Mouse (Mus musculus) urinary bladder, adult 2 months (tissue): ENCODE results near the gene Ntn3. TPM values are rescaled to one million over a fixed set of nuclear protein-coding genes. Genes with fewer than 3 reads are reported as not detected.
A peak's percentile ranks its signal among the peaks of the same experiment; 100 is the strongest.

Experiments used
- DNase-seq: peaks from one replicate; pipeline ENCODE4 v3.0.0; 2022; ENCODE audit warnings: low spot score
- polyA plus RNA-seq: library from polyadenylated mRNA; depleted of rRNA; stranded (reverse); fragments of >200 nt; gene quantifications from 2 replicates; pipeline ENCODE4 v1.2.3, GENCODE M21; 2012; rRNA removed

Gene Ntn3
- polyA plus RNA-seq = 0.88 and 1.0 TPM in 2 replicates

DNA sequence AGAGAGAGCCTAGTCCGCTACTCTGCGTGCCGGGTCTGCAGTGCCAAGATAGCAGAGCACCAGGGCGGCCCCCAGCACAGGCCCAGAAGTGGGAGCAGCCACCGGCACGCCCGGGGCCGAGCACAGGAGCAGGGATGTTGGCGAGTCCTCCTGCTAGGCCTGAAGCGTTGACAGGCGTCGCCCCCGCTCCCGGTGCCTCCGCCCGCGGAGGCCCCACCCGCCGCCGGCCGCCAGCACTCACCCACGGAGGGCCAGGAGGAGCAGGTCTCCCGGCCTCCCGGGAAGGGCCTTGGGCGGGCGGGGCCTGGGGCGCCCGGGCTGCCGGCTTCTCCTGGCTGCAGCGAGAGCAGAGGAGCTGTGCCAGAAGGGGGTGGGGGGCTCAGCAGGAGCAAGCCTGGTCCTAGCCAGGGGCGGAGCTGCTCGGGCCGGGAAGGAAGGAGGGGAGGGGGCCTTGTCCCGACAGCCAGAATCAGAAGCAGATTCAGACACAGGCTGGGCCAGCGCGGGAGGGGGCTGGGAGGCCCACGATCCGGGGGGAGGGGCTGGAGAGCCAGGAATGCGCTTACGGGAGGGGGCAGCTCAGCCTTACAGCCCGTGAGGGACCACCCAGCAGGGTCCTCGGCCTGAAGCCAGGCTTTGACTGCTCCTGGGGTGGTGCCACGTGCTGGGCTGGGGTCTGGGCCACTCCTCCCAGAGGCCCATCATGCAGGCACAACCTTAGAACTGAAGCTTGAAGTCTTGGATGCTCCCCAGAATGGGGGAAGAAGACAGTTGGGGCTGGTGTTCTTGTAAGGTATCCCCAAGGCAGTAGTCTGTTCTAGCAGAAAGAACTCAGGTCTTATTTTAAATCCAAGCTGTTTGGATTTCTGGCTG lies at the start of gene Ntn3:
Ntn3 (minus strand) TSS at position 489 of the 873 bp plus-strand sequence.
- DNase-seq = peak; percentile 43

DNA sequence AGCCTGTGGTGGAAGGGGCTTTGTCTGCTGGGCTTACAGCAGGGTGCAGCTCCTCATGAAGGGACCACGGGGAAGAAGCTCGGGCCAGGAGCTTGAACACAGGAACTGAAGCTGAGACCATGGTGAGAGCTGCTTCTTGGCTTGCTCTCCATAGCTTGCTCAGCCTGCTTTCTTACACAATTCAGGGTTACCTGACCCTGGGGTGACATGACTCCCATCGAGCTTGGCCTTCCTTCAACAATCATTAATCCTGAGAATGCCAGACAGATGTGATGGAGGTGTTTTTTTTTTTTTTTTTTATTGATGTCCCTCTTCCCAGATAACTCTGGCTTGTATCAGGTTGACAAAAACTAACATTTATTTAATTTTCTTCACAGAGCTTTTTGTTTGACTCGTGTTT lies 49.6 kb upstream of the Ntn3 start:
- no peak for DNase-seq

DNA sequence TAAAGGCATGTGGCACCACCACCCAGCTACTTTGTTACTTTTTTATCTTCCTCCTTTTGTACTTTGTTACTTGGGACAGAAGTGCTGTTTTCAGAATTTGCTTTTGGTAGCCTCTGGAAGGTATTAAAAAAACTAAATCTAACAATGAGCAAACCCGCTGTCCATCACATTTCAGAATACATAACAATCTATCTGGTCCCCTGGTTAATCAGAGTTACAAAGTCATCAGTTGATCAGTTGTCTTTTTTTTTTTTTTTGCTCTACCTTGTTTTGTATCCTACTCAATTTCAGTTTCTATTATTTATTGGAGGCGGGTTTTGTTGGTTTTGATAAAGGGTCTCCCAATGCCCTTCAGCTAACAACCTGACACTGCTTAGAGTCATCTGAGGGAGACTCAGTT lies 43.0 kb upstream of the Ntn3 start:
- no peak for DNase-seq

DNA sequence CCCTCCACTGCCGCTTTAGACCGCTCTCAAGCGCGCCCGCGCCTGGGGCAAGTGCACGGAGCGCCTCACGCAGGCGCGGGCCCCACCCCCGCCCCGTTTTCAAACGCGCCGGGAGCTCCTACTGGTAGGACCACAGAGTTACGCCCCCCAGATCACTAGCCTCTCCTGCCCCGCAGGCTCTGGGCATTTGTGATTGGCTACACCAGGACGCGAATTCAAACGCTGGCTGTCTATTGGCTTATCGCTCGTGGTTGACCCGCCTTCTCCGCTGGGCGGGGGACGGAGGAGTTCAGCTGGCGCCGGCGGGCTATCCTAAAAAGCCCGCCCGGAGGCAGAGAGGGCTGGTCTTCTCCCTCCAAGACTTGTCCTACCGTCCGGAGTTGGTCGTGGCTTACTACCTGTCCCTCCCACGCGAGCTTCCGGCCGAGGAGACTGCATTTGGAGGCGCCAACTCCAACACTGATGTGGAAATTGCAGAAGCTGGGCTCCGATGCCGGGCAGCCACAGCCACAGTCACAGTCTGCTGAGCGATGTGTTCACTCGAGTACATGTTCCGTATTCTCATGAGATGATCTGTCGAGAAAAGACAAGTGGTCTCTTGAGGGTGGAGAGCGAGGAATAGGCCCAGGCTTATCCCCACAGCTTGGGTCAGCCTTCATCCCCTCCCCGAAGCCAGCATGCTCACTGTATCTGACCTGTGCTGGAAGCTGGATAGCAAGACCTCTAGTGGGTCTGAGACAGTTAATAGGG lies 42.2 kb upstream of the Ntn3 start, which contains the start of gene Ccnf:
Ccnf (minus strand) TSS at position 165 of the 750 bp plus-strand sequence.
- DNase-seq = peak; percentile 84

DNA sequence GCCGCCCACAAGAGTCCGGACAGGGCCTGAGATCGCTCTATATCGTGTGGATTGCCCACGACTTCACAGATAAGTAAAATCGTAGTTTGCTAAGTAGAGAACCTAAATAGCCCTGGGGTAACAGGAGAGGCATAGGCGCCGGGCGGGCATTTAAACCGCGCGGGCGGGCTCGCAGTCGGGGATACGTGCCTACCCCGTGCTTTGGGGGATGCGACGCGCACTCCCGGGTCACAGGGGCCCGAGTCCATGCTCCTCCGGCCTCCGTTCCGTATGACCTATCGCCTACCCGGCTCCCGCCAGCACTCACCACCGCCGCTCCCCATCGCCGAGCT lies 41.6 kb upstream of the Ntn3 start:
- no peak for DNase-seq

DNA sequence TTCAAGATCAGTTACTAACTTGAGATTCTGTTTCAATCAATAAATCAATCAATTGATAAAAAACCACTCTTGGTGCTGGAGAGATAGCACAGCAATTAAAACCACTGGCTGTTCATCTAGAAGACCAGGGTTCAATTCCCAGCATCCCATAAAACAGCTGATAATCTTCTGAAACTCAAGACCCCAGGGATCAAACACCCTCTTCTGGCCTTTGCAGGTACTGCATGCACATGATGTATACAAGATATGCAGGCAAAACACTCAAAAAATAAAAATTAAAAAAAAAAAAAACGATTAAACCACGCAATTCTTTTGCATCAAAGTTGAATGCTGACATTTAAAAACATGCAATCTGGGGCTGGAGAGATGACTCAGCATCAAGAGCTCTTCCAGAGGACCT lies 39.3 kb upstream of the Ntn3 start:
- DNase-seq = no peak

DNA sequence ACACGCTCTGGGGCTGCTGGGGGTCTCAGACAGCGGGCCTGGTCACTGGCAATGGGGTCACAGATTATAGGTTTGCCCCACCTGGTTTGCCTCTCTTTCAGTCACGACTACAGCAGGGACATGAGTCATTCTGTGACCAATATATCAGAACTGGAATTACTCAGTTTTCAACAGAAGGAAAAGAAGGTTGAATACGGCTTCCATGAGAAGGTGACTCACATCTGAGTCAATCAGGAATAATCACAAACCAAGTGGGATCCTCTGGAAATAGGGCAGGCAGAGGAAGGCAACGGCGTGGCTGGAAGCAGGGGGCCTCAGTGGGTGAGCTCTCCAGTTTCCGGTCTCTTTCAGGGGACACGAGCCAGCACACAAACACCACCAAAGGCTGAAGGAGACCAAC lies 34.7 kb upstream of the Ntn3 start:
- no peak for DNase-seq

DNA sequence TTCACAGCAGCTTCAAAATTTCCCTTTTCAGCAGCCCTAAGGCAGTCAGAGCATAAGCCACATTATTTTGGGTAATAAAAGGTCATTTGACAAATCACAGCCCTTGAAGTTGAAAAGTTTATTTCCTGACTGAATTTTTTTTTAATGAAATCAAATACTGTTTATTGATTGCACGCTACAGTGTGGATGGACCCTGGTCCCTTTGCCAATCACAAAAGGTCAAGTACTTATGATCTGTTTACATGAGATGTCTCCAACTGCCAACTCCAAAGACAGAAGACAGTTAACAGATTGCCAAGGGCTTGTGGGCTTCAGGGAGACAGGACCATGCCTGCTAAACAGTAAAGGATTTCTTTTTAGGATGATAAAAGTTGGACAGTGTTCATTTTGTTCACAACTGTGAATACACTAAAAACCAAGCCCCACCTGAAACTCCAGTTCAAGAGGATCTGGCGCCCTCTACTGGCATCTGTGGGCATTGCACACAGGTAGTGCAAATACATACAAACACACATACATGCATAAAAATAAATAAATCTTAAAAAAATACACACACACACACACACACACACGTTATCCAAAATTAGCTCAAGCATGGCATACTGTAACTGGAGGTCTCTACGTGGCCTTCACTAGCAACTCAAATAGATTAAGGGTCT lies 34.1 kb upstream of the Ntn3 start:
- DNase-seq = no peak

DNA sequence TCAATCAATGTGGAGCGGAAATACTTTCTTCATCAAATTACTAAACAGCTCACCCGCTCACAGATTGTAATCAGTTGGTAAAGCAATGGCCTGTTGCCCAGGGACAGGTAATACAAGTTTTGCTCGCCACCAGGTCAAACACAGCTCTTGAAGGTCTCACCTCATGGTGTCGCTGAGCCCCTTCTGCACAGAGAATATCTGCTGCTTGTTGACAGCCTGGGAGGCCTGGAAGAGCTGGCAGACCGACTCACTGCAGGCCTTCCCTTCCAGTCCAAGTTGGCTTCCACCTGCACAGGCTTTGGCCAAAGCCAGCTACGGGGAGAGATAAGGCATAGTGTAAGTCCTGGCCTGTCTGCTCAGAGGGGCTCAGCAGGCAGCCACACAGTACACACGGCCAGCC lies 27.6 kb upstream of the Ntn3 start:
- no peak for DNase-seq

DNA sequence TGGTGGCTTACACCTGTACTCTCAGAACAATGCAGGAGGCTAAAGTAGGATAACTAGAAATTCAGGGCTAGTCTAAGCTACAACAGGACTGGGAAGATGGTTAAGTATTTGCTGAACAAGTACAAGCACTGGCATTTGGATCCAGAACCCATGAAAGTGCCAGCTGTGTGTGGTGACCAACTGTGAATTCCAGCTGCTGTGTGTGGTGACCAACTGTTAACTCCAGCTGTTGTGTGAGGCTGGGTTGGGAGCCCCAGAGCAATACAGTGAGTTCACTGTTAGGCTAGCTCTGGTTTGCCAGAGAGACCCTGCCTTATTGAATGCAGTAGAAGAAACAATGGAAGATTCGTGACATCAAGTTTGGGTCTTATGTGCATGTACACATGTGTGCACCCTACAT lies 27.1 kb upstream of the Ntn3 start:
- no peak for DNase-seq

DNA sequence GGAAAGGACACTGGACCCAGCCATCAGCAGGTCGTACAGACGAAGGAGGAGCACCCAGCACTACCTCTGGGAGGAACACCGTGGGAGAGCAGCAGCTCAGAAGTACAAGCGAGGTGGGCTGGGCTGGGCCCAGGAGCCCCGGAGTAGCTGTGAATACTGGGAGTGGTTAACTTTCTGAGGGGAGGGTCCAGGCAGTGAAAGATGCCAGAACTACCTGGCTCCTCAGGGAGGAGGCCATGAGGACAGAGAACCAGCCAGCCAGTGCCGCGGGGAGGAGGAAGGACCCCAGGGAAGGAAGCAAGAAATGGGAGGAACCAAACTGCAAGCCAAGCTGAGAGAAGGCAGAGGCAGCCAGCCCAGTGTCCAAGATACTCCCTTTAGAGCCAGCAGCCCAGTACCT lies 18.6 kb upstream of the Ntn3 start:
- DNase-seq = no peak

DNA sequence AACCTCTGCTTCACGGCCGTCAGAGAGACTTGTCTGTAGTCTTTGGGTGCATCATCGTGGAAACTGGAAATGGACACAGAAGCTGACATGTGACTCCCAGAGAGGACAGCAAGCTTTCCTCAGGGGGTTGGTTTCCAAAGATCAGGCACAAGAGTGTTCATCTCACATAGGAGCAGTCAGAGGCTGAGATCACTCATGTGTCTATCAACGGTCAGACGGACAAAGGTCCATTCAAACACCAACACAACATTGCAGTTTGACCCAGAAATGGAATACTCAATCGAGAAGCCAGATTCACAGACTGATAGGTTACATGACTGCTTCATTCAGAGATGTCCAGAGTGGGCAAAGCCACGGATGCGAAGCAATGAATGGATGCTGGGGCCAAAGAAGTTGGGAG lies 17.4 kb upstream of the Ntn3 start:
- no peak for DNase-seq

DNA sequence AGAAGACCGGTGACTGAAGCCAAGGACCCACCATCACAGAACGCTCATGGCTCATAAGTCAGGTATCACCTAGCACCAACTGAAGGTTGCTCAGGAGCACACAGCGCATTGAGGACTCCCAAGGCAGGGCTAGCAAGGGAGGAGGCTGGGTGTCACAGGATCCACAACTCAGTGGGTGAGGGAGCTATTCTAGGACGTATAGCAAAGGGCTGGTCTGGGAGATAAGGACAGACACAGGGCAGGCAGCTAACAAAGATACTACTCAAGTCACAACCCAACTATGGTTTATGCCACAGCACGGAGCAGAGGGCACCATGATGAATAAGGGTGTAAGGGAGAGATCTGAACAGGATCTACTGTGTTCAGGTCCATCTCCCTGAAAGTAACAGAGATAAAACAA lies 16.5 kb upstream of the Ntn3 start:
- DNase-seq = no peak

DNA sequence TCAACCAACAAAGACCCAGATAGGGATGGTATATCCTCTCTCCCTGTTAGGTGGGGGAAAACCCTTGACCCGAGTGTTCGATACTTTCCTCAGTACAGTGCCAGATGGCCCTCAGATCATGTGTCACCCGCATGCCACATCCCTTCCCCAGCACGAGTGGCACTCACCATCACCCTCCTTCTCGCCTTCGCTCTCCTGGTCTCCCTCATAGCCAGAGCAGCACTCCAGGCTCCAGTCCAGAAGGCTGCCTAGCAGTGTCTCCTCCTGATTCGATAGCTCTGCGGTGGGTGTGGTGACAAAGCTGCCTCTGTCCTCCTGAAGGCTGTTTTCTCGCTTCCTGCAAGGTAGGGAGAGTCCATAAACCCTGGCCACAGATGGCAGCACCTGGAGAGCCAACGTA lies 15.4 kb upstream of the Ntn3 start:
- DNase-seq = no peak

DNA sequence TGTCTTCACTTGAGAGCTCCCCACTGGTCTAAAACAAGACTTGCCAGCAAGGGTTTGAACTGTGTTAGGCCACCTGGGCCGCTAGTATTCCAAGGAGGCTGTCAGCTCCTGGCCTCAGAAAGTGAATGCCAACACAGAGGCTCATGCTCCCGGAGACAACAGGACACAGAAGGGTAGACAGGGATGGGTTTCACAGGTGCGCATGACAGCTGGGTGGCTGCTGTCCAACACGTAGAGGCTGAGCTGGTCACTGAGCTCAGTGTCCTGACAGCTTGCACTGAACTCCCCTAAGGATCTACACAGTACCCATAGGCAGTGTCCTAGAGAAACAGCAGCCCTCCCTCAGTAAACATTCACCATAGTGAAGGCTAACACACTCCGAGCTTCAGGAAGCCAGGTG lies 14.2 kb upstream of the Ntn3 start:
- DNase-seq = no peak

DNA sequence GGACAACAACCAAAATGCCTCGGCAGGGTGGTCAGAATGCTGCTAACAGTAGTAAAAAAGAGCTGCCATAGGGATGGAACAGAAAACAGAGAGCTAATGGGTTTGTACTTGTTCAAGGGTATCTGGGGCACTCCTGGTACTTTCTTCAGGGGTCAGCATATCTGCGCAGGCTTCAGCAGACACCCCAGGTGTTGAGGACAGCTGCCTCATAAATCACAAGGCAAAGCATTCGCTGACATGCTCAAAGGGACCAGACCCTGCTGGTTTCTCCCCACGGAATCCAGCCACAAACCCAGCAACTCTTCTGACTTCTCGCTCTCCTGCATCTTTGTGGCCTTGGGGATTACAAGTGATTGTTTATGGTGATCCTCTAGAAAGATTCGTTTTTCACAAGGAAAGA lies 13.3 kb upstream of the Ntn3 start:
- no peak for DNase-seq

DNA sequence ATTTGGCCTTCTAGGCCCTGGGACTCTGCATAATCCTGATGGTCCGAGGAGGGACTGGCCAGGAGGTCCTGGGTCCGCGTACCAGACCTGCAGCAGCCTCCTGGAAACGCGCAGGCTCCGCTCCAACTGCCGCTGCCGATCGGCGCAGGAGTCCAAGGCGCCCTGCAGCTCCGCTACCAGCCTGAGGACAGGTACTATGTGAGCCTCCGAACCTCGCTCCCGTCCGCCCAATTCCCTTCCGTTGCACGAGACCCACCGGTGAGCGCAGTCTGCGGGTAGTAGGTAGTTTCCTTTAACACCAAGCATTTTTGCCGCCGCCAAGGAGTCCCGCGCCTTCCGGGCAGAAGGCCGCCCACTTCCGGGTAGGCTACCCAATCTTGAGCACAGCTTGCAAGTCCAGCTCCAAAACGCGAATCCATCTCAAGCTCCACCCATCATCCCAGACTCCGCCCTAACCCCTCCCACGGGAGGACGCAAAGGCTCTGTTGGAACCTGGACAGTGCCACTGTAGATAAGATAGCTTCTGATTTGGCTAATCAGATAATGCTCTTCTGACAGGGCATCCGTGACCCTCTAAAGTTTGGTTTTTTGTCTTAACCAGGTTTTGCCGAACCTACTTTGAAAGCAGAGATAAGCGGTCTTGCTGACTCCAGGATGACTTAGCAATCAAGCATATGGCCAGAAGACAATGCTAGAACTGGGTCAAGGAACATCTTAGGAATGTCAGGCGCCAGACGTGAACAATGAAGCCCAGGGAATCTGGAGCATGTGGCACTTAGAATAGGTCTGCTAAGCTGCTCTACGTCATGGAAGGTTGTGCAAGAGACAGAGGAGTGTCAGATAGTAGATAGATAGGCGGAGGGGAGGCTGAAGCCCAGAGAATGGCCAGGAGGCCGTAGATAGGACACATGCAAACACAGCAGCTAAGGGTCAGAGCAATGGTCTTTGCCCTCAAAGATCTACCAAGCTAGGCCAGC lies 11.4 kb upstream of the Ntn3 start, which contains the start of gene Tedc2:
Tedc2 (minus strand) TSS at position 417 of the 977 bp plus-strand sequence.
- DNase-seq = peak; percentile 70

DNA sequence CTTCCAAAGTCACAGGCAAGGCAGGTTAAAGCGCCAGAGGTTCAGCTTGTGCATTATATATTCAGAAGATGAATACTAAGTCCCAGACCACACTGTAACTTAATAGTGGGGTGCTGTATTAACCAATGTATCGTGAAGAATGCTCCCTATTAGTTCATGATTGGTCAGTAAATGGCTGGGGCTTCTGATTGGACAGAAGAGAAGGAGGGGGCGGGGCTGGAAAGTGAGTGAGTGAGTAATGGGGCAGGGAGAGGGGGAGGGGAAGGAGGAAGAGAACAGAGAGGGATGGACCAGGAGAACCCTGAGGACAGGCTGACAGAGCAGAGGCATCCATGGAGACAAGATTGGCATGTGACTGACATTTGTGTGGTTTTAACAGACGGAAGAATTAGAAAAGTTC lies 7.5 kb upstream of the Ntn3 start:
- no peak for DNase-seq

DNA sequence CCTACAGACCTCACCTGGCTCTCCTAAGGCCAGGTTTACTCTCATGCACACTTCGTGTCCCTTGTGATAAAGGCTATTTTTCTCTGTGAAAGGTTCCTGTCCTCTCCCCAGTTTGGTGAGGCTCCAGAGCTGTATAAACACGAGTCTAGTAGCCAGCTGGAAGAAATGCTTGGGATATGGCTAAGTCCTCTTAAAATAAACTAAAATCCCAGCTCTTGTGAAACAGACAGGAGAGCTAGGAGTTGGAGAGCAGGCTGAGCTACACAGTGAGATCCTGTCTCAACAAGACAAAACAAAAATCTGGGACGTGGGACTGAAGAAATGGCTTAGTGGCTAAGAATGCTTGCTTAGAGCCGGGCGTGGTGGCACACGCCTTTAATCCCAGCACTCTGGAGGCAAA lies 3.9 kb upstream of the Ntn3 start:
- no peak for DNase-seq

DNA sequence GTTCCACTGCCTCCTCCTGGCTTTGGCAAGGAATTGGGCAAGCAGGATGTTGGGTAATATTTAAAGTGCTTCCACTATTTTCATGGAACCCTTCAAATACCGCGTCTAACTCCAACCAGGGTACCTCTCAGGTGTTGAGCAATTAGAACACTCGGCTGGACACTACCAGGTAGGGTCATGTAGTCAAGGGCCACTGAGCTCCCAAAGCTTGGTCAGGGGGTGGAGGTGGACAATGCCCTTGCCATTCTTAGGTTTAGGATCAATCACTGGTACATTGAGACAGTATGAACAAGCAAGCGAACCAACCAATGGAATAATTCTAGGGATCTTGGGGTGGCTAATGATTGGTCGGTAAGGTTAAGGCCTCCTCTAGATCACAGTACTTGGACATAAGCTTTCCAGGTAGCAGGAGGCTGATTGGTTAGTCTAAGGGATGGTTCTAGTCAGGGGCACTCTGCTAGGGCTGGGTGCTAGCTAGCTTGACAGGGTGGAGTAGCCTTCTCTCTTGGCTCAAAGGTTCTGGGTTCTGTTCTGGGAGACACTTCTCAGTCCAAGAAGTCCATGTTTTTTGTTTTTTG lies 3.2 kb upstream of the Ntn3 start:
- DNase-seq = no peak
